Mouse (Mus musculus) gastrocnemius, postnatal 4 days (tissue): Measurements from ENCODE around the gene Psmb11. TPM values are rescaled to one million over a fixed set of nuclear protein-coding genes. Genes with fewer than 3 reads are reported as not detected.

Source experiments
- DNase-seq, 2 experiments: peaks; one replicate each; pipeline ENCODE4 v3.0.0; 2021 to 2022; ENCODE audit warnings: low spot score in 2 of 2, mixed read lengths in 2 of 2
- total RNA-seq, 2 experiments: library from RNA; stranded (reverse); gene quantifications; 2 replicates each; pipeline ENCODE4 v1.2.3; 2021

Psmb11 gene
- total RNA-seq, 2 experiments from 2014 or later, result not detected

DNA sequence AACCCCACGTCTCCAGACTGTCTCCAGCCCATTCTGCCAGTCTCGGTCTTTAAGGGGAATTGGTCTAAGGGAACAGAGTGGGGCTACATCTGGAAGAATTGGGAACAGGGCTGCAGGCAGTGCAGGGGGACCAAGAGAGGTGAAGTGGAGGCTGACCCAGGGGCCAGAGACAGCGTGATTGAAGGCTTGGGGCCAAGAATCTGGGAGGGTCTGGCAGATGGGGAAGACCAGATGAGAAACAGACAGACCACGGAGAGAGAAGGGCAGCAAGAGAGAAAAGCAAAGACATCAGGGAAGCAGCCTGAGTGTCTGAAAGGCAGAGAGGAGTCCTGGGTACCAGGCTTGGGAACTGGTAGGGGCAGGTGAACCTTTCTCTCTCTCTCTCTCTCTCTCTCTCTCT, 18.9 kb downstream of the Psmb11 start:
- no peak for DNase-seq

DNA sequence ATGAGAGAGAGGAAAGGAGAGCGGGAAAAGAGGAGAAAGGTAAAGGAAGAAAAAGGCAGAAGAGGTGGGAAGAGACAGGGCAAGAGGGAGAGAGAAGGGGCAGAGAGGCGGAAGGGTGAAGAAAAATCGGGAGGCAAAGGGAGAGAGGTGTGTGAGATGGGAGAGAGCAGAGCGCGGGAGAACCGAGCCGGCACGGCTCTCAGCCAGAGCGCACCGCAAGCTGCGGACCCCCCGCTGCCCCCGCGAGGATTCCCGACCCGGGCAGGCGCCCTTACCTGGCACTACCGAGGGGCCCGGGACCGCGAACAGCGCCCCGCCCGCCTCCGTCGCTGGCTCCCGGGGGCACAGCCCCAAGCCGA, 19.7 kb downstream of the Psmb11 start, which contains the start of gene Gm17606:
Gm17606 (plus strand) TSS at position 7 of the 359 bp plus-strand sequence.
- no peak for DNase-seq

DNA sequence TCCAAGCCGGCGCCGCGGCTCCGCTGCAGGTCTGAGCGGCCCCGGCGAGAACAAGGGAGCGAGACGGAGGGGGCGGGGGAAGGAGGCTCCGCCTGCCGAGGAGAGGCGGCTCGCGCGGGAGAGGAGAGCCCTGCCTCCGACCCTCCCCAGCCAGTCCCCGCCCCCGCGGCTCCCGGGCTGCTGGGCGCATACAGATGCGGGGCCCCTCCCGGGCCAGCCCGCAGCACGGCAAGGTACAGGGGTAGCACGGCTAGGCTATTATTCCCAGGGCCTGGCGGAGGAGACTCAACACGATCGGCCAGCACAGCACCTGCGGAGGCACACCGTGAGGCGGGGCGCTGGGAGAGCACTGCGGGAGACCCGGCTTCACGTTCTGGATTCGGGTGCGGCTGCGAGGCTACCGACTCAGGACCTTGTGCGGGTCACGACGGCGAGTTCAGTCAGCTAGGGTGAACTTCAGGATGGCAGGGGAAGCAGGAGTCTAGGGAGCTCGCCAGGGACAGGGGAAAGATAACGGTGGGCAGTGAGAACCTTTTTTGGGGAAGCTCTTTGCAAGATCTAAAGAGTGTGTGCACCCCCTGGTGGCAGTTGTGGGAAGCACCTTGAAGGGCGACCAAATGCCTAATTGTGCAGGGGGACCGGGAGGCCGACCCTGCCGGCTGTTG, 20.2 kb downstream of the Psmb11 start, which contains the start of gene Cdh24:
Cdh24 (minus strand) TSS at position 60 of the 665 bp plus-strand sequence.
- peak; percentile 73 to 87 for DNase-seq

DNA sequence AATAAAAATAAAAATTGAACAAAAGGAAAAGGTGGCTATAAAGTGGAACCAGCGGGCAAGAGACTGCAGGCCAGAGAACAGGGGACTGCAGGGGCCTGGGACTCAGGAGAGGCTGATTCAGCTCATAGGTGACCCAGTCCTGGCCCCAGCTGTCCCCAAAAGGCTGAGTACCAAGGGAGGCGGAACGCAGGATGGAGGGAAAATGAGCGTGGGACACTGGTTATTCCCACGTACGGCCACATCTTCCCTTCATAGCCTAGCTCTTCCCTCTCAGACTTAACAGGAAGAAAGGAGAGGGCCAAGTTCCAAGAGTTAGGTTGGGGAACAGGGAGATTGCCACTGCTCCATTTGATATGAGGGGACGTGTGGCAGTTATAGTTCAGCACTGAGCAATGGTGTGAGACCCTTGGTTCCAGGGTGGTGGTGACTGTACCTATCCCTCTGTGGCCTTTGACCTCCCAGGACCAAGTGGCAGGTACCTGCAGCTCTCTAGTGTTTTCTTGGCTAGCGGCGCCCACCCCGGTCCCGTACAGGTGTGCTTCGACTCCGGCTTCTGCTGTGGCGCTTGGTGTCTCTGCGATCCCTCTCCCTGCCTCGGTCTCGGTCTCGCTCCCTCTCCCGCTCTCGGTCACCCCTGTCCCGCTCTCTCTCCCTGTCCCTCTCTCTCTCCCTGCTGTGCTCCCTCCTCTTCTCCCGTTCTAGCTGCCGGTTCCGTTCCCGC, 21.2 kb downstream of the Psmb11 start:
- no peak for DNase-seq

DNA sequence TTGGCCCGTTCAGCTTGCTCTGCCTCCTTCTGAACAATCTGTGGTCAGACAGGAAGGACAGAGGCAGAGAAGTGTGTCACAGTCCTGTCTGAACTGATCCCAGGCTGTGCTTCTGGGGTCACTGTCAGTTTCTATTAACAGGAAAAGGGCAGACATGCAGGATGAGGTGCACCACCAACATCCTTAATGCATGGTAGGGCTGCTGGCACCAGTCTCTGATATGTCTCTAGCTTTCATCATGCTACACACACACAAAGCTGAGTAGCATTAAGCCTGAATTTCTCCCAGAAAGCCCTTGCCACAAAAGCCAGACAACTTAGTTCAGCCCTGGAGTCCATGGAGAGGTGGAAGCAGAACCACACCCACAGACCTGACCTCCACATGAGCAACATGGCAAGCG, 21.8 kb downstream of the Psmb11 start:
- DNase-seq, result no peak

DNA sequence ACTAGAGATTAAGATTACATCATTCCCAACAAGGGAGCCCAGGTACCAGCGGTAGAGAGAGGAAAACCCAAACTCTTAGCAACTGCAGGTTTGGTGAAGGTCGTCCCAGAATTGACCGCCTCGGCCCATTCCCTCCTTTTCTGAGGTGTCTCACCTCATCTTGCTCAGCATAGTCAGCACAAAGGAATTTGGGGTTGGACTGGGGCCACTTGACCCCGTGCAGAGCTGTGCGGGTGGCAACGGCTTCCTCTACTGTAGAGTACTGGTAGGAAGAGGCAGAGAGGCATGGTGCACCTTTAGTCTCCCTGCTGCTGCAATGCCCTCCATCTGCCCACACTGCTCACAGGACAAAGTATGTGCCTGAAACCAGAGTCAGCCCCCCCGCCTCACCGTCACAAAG, 23.1 kb downstream of the Psmb11 start:
- DNase-seq, result no peak

DNA sequence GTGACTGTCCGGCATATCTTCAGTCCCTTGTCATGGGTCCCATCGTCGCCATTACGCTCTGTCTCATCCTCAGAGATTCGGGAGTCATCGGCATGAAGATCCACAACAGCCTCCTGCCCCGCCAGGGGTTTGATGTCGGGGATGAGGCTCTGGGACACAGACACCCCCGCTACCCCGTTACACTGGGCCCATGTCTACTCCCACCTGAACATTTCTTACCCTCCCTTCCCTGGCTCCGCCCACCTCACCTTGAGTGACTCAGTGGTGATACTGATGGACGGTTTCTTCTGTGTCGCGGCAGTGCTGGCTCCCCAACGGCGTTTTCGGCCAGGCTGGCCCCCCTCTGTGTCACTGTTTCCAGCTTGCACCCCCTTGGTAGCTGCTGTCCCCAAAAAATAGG, 25.2 kb downstream of the Psmb11 start:
- no peak for DNase-seq

DNA sequence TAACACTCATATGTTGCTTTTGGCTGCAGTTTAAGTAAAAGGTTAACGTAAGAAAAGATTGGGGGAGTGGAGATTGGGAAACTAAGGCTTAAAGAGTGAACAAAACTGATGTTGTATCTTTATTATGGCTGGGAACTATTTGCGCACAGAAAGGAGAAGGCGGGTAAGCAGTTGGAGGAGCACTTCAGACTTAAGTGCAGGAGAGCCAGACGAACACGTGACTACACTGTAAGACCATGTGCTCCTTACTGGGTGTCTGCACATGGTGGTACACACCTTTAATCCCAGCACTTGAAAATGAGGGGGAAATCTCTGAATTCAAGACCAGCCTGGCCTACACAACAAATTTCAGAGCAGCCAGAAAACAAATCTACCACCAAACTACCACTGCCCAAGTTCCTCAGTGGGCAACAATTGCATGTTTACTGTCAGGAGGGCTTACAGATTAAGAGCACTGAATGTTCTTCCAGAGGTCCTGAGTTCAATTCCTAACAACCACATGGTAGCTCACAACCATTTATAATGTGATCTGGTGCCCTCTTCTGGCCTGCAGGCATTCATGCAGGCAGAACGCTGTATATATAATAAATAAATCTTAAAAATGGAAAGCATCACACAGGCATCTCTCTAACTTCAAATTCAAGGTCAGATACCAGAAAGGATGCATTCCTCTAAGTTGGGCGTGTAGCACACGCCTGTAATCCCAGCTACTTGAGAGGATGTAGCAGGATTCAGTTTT, 25.8 kb downstream of the Psmb11 start:
- DNase-seq, result no peak

DNA sequence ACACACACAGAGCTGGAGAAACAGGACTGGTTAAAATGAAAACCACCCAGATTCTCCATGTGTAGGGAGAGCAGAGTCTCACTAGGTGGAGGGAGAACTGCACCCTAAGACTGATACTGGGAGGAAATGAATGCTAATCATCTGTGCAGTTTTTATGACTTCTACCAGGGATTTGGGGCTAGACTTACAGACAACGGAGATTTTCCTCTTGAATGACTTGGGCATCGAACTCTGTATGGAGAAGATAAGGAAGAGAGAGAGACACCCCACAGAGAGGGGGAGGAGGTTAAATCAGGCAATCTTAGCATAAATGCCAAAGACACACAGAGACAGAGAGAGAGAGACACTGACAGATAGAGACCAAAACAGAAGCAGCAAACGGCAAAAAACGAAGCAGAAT, 26.7 kb downstream of the Psmb11 start:
- no peak for DNase-seq

DNA sequence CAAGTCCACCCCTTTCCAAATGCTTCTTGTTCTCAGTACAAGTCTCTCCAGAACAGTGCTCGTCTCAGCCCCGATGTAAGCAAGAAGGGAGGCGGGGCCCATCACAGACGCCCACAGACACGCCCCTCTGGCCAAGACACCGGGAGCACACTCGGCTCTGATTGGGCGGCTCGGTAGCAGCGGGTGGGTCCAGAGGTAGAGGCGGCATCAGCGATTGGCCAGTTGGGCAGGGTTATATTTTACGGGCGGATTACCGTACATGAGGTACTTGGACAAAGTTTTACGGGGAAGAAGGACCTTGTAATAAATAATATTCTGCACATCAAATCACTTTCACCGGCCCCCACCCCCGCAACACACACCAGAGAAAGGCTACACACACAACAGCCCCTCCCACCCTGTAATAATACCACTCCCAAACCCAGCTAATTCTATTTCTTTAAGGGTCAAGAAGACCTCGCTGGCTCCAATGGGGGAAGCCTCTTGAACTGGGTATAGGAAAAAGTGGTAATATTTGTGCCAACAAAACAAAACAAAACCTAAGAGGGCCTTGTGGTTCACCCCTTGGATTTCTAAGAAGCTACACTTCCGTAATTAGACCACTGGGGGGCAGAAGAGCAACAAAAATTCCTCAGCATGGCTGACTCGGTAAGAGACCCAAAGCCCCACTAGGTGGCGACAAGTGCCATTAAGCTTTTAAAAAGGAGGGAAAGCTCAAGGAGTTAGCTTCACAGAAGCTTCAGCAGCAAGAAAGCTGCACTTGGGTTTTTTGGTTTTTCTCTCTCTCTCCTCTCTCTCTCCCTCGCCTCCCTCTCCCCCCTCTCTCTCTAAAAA, 29.6 kb downstream of the Psmb11 start:
- peak; percentile 55 to 85 for DNase-seq

DNA sequence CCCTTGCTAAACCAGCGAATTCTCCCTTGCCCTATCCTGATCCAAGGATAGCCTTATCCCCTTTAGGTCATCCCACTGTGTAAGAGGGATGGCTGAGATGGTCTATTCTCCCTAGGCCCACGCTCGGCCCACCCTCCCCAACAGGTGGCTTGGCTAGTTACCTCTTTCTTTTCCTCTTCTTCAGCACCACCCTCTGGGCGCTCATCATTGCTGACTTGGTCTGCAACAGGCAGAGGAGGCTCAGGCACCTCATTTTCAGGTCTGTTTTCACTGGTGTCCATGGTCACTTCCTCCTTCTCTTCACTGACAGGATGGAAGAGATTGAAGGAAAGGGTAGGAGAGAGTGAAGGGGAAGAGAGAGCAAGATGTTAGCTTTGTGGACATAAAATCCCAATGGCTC, 30.3 kb downstream of the Psmb11 start:
- no peak for DNase-seq

DNA sequence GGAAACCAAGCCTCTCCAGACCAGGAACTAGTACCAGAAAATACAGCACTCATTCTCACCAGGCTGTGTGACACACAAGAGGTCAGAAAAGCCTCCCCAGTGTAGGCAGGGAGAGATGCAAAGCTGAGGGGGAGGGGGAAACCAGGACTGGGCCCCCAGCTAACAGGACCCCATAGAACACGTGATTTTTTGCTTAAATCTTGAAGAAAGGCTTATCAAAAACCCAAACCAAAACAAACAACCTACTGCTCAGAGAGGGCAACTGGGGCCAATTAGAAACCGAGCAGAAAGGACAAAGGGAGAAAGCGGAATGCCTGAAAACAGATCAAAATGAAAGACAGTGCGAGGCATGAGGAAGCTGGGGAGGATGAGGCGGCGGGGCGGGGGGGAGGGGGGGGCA, 31.6 kb downstream of the Psmb11 start:
- DNase-seq, result no peak

DNA sequence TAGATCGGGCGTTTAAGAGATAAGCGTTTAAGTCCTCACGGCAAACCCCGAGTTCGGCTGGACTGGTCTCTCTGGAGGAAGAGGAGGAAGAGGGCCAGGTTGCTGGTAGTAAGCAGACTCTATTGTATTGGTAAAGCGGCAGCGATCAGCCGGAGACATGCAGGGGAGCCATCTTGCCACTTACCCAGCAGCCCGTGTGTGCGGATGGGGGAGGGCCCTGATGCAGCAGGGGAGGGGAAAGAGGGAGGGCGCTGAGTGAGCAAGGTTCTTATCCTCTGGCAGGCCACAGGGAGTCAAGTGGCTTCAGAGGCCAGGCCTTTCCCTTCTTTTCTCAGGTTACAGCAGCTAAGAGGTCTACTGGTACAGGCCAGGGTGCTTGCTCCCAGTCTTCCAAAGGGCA, 32.3 kb downstream of the Psmb11 start:
- peak in 1 of 2 experiments; percentile 82 for DNase-seq

DNA sequence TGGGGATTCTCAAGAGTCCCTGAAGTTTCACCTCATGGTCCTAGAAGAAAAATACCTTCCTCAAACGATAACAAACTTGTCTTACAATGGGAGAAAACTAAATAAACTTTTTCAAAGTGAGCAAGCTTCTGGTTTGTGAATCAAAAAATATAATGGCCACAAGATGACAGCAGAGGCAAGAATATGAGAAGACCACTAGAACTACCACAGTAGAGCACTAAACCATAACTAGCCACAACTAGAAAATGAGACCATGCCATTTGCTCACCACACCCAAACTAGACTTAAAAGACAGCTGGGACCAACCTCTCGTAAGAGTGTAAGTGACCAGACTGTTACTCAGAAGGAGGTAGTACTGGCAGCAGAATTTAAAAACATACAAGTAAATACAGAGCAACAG, 38.8 kb downstream of the Psmb11 start:
- DNase-seq, result no peak

DNA sequence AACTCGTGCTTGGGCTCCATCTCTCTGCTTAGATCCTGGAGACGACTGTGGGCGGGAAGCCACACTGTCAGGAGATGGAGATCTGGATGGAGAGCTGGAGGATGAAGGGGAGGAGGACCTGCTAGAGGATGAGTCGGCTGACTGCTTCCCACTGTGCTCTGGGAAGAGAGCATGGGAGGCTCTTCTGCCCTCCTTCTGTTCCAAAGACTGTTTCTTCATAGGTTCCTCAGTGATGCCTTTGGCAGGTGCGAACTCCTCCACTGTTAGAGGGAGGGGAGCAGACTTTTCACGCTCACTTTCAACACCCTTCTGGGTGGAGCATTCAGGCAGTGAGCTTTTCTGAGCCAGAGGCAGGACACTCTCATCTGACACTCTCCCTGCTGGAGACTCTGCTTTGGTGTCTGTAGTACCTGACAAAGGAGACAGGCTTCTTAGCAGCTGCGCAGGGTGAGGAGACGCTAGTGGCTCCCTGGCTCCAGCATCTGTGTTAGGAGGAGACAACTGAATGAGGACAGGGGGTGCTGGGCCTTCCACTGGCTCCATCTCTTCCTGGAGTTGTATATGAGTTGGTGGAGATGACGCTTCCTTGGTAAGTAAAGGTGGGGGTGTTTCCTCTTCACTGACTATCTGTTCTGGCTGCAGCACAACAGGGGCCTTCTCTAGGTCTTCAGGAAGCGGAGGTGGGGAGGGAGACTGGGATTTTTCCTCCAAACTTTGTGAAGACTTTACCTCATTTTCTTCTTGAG, 43.4 kb downstream of the Psmb11 start:
- no peak for DNase-seq

DNA sequence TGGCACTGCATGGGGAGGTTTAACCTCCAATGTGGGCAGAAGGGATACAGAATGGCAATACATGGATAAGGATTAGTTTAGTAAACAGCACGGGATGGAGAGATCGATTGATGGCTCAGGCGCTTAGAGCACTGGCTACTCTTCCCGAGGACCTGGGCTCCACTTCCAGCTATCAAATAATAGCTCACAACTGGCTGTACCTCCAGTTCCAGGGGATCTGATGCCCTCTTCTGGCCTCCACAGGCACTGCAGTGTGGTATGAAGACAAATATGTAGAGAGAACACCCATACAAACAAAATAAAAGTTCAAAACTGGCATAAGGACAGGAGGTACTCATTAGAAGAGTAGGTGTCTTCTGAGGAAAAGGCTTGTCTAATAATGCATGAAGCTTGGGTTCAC, 48.1 kb downstream of the Psmb11 start:
- peak in 1 of 2 experiments; percentile 32 for DNase-seq

DNA sequence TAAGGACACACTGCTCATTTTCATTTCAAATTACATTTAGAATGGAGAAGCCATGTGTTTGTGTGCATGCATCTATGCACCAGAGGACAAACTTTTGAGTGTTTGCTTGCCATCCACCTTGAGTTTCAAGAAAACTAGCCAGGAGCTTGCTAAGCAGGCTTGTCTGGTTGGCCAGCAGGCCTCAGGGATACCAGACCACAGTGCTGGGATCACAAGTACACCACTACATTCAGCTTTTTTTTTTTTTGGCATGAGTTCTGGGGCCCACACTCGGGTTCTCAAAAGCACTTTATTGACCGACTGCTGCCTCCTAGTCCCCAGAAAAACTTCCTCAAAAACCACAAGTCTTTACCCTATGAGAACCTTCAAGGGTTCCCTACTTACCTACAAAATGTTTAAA, 53.1 kb downstream of the Psmb11 start:
- no peak for DNase-seq

DNA sequence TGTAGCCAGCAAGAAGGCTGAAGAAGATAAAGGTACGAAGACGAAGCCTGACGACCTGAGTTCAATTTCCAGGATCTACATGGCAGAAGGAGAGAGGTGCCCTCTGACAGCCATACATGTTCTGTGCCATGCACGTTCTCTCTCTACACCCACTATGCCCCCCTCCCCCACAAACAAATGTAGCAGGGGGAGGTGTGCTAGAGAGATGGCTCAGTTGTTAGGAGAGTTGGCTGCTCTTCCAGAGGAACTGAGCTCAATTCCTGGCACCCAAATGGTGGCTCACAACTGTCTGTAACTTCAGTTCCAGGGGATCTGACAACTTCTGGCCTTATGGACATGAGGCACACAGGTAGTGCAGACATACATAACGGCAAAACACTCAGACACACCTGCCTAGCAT, 55.1 kb downstream of the Psmb11 start:
- no peak for DNase-seq

DNA sequence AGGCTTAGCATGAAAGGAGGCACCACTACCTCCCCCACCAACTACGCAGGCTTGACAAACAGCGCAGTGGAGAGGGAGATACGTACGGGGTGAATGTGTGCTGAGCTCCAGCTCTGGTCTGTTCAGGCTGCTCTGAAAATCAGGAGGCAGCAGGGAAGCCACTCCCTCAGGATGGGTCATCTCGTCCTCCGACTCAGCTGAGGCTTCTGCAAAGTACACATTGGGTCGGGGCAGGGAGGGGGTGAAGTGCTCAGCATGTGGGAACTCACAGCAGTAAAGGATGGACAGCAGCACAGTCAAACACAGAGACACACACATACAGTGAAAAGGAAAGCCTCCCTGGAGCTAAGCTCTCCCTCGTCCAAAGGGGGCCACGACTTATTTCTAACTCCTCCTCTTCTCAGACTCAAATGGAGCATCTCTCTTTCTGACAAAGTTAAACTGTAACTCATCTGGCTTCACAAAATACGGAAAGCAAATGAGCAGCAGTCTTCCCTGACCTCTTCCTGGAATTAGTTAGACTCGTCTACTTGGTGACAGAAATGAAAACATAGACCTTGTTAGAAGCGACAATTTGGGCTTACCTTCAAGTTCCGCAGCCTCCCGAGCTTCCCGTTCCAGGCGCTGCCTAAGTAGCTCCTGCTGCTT, 57.5 kb downstream of the Psmb11 start:
- no peak for DNase-seq
